Mouse (Mus musculus) c-Kit-positive CD71-positive TER-119-positive erythroid progenitor cells, embryonic 14.5 days (primary cell): Measurements from ENCODE around the gene D17H6S53E.

Experiments used
- DNase-seq: peaks from one replicate; pipeline ENCODE4 v3.0.0-alpha.2; 2013; ENCODE audit warnings: low spot score

D17H6S53E gene

GRCm38 (mm10) chr17:35126206-35126611 is at the start of gene D17H6S53E:
D17H6S53E (plus strand) TSS chr17:35126373.
- DNase-seq, result peak; percentile 65

- DNase-seq, result no peak
These were observed 49.5 kb upstream of the D17H6S53E start, which contains the start of gene Ly6g6e for GRCm38 (mm10) chr17:35076507-35077176. Ly6g6e (plus strand) TSS chr17:35076902.

GRCm38 (mm10) chr17:35077285-35077684 is 48.9 kb upstream of the D17H6S53E start:
- DNase-seq, result no peak

GRCm38 (mm10) chr17:35077786-35078233 is 48.4 kb upstream of the D17H6S53E start, which contains the start of gene Ly6g6d:
Ly6g6d (minus strand) TSS chr17:35078065.
- DNase-seq, result no peak

- DNase-seq, result peak; percentile 80
These were observed 46.4 kb upstream of the D17H6S53E start for GRCm38 (mm10) chr17:35079778-35080177.

GRCm38 (mm10) chr17:35080248-35080647 is 45.9 kb upstream of the D17H6S53E start:
- peak; percentile 45 for DNase-seq

- DNase-seq, result no peak
These were observed 45.5 kb upstream of the D17H6S53E start for GRCm38 (mm10) chr17:35080710-35081109.

- no peak for DNase-seq
These were observed 43.2 kb upstream of the D17H6S53E start for GRCm38 (mm10) chr17:35082841-35083576.

- no peak for DNase-seq
These were observed 42.2 kb upstream of the D17H6S53E start for GRCm38 (mm10) chr17:35083929-35084497.

- no peak for DNase-seq
These were observed 40.8 kb upstream of the D17H6S53E start, which contains the start of gene Ly6g6f for GRCm38 (mm10) chr17:35085208-35085865. Ly6g6f (minus strand) TSS chr17:35085610.

GRCm38 (mm10) chr17:35088151-35088550 is 38.0 kb upstream of the D17H6S53E start:
- no peak for DNase-seq

GRCm38 (mm10) chr17:35088825-35089644 is 37.1 kb upstream of the D17H6S53E start, which contains the start of gene Abhd16a:
Abhd16a (plus strand) TSS chr17:35089263.
- peak; percentile 90 for DNase-seq

GRCm38 (mm10) chr17:35090166-35090932 is 35.8 kb upstream of the D17H6S53E start:
- peak; percentile 67 for DNase-seq

- no peak for DNase-seq
These were observed 33.6 kb upstream of the D17H6S53E start for GRCm38 (mm10) chr17:35092403-35093198.

GRCm38 (mm10) chr17:35094475-35095365 is 31.5 kb upstream of the D17H6S53E start:
- no peak for DNase-seq

- DNase-seq, result no peak
These were observed 29.6 kb upstream of the D17H6S53E start for GRCm38 (mm10) chr17:35096597-35096996.

- DNase-seq, result no peak
These were observed 29.0 kb upstream of the D17H6S53E start for GRCm38 (mm10) chr17:35097164-35097655.

GRCm38 (mm10) chr17:35100196-35100765 is 25.9 kb upstream of the D17H6S53E start:
- DNase-seq, result no peak
